ENCODE assay signal across 9 mouse cellular contexts in the genomic region with DNA sequence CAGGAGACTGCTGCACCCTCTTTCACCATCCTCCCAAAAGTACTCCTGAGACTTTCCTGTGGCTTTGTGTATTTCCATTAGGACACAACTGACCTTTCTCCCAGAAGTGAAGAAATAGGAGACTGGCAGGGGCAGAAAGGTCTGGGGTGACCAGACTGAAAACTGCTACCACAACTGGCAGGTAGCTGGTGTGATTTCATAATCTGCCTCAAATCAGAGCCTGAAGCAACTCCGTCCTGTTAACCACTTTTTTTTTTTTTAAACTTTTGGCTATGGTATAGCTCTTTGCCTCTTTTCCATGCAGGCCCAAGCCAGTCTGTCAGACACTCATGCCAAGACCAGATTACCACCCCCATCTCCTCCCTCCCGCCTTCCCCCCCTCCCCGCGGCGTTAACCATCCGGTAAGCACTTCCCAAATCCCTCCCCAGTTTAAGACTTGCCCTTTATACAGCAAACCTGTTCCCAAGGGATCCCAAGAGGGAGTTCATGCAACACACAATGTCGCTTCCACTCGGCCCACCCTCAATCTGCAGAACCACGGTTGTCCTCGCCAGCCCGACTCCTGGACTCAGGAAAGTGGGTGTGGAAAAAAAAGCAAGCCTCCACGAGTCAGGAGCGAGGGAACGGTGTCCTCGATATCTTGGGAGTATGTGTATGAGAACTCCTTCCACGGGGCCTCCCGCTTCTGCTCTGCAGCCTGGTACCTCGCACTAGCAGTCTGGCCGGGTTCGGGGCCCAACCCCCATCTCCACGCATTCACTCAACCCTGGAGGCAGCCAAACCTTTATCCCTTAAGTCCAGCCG. TPM values are rescaled to one million over a fixed set of nuclear protein-coding genes. Genes with fewer than 3 reads are reported as not detected.
DNase-seq lines count a peak whose midpoint lies in the region; ATAC-seq and TF ChIP-seq lines count a peak whose summit lies in the region.
"Had no signal": no experiment of that assay in that cellular context is flagged by ENCODE, and none has a peak within 500 bp of the region (broad histone marks: within the 10 kb centered on the region; RNA-seq: fewer than 3 reads in every experiment).

No protein-coding gene starts in this region.

- ATAC-seq in limb, embryonic 11.5 days (ENCODE audit: insufficient number of reproducible peaks, low FRiP score, low TSS enrichment, low read depth): peak; percentile 15; the same call in 1 of the 2 replicates
- ATAC-seq in neural tube, embryonic 14.5 days (ENCODE audit: low read depth): peak; percentile 44; the same call in 1 of the 2 replicates

- no peak overlapping the region for H3K27ac ChIP-seq in thymus, adult 2 months (ENCODE audit: control insufficient read depth, insufficient read depth, low read length)
- H3K27ac ChIP-seq in limb, embryonic 11.5 days (replicated peaks; ENCODE audit: low read depth, low read length): no peak overlapping the region
- H3K27ac ChIP-seq in neural tube, embryonic 14.5 days (ENCODE audit: low read depth, low read length): peak overlapping the region; percentile 69; the same call in 1 of the 2 replicates

- peak overlapping the region; percentile 86 for H3K4me3 ChIP-seq in thymus, adult 2 months (ENCODE audit: control insufficient read depth, insufficient read depth, low read length)
- H3K4me3 ChIP-seq in limb, embryonic 11.5 days (ENCODE audit: low read depth, low read length): peak overlapping the region; percentile 83
- H3K4me3 ChIP-seq in neural tube, embryonic 14.5 days (ENCODE audit: low read depth, low read length): peak overlapping the region; percentile 82

- H3K9ac ChIP-seq in limb, embryonic 11.5 days (ENCODE audit: low read length): peak overlapping the region; percentile 81
- H3K9ac ChIP-seq in neural tube, embryonic 14.5 days (replicated peaks; ENCODE audit: low read depth, low read length): peak overlapping the region; percentile 74

- TF ChIP-seq POLR2A in thymus, adult 2 months (IDR thresholded peaks at IDR 0.05; ENCODE audit: control insufficient read depth, extremely low read depth, insufficient read depth, low read length, poor library complexity): no peak

- H3K27me3 ChIP-seq in thymus, adult 2 months (ENCODE audit: control insufficient read depth, insufficient read depth, low read length): no peaks in the 10 kb centered on the region
- no peaks in the 10 kb centered on the region for H3K27me3 ChIP-seq in limb, embryonic 11.5 days (ENCODE audit: control insufficient read depth, insufficient read depth, low read length)
- H3K27me3 ChIP-seq in neural tube, embryonic 14.5 days (ENCODE audit: control insufficient read depth, insufficient read depth, low read length): no peaks in the 10 kb centered on the region

- H3K4me1 ChIP-seq in thymus, adult 2 months (replicated peaks; ENCODE audit: control insufficient read depth, insufficient read depth, low read length): peaks cover 21% of the 10 kb centered on the region
- peaks cover 16% of the 10 kb centered on the region for H3K4me1 ChIP-seq in limb, embryonic 11.5 days (ENCODE audit: control insufficient read depth, insufficient read depth, low read length)
- peaks cover 17% of the 10 kb centered on the region for H3K4me1 ChIP-seq in neural tube, embryonic 14.5 days (ENCODE audit: control insufficient read depth, insufficient read depth, low read length)

- no peaks in the 10 kb centered on the region for H3K9me3 ChIP-seq in limb, embryonic 11.5 days (ENCODE audit: control insufficient read depth, low read length)
- H3K9me3 ChIP-seq in neural tube, embryonic 14.5 days (ENCODE audit: control insufficient read depth, low read length): no peaks in the 10 kb centered on the region

- no peak for TF ChIP-seq CTCF in thymus, adult 2 months (IDR thresholded peaks at IDR 0.05; ENCODE audit: borderline replicate concordance, control insufficient read depth, extremely low read depth, insufficient read depth, low read length, poor library complexity)

- H3K36me3 ChIP-seq in thymus, adult 2 months (ENCODE audit: control insufficient read depth, insufficient read depth, low read length): peaks cover 17% of the 10 kb centered on the region
- H3K36me3 ChIP-seq in limb, embryonic 11.5 days (ENCODE audit: control insufficient read depth, insufficient read depth, low read length): peaks cover 3% of the 10 kb centered on the region; the same call in 1 of the 2 replicates
- peaks cover 9% of the 10 kb centered on the region for H3K36me3 ChIP-seq in neural tube, embryonic 14.5 days (ENCODE audit: control insufficient read depth, insufficient read depth, low read length)

- WGBS in thymus, adult 2 months: 6% methylated on average over 22 of the region's 22 CpGs
- WGBS in limb, embryonic 11.5 days: 1% methylated on average over 22 of the region's 22 CpGs
- WGBS in neural tube, embryonic 14.5 days: 3% methylated on average over 22 of the region's 22 CpGs

- peak; percentile 55 for DNase-seq in cerebellum, adult 11-12 months
- no peak for DNase-seq in cerebellum, adult 11 months
- no peak for DNase-seq in thymus, adult 2 months
- DNase-seq in thymus, postnatal 4 days: no peak
- peak; percentile 58 to 59 for DNase-seq in heart, postnatal 10 days
- no peak for DNase-seq in limb, embryonic 11.5 days (ENCODE audit: low spot score)
- DNase-seq in natural killer cell, adult 2 months (ENCODE audit: low spot score in 2 of 2): no peak

- peak overlapping the region; percentile 89 for H3K4me2 ChIP-seq in limb, embryonic 11.5 days (ENCODE audit: low read depth, severe bottlenecking)
- peak overlapping the region; percentile 65 for H3K4me2 ChIP-seq in neural tube, embryonic 14.5 days (ENCODE audit: low read depth, low read length)

- intact Hi-C loops in heart, postnatal 10 days (cut with DNase I): no loop called here

RNA-seq across cellular contexts. Expression of a gene that starts 0.9 kb away (rescaled TPM):
- polyA plus RNA-seq in thymus, adult 2 months (2012; rRNA removed): 66.8 and 74.6 TPM in 2 replicates
- total RNA-seq in heart, postnatal 10 days (2021): 10 to 100 TPM; 46.6 to 48.9 TPM
- 9.6 and 10.1 TPM in 2 replicates for polyA plus RNA-seq in limb, embryonic 11.5 days (2014; fragmentation: Nextera tagmentation; extraction: Ambion mirVana)
- polyA plus RNA-seq in neural tube, embryonic 14.5 days (2014; fragmentation: Nextera tagmentation; extraction: Ambion mirVana): 14.5 and 16.2 TPM in 2 replicates

RNA-seq across cellular contexts. Expression of a gene that starts 11.8 kb away (rescaled TPM):
- polyA plus RNA-seq in thymus, adult 2 months (2012; rRNA removed): not detected in 2 replicates
- not detected for total RNA-seq in heart, postnatal 10 days (2021)
- not detected in 2 replicates for polyA plus RNA-seq in limb, embryonic 11.5 days (2014; fragmentation: Nextera tagmentation; extraction: Ambion mirVana)
- not detected in 2 replicates for polyA plus RNA-seq in neural tube, embryonic 14.5 days (2014; fragmentation: Nextera tagmentation; extraction: Ambion mirVana)
- total RNA-seq: gastrocnemius, adult 8-10 months had no signal

RNA-seq across cellular contexts. Expression of a gene that starts 35.4 kb away (rescaled TPM):
- 1.1 and 1.2 TPM in 2 replicates for polyA plus RNA-seq in thymus, adult 2 months (2012; rRNA removed)
- total RNA-seq in heart, postnatal 10 days (2021): not detected
- 0.45 and 1.2 TPM in 2 replicates for polyA plus RNA-seq in limb, embryonic 11.5 days (2014; fragmentation: Nextera tagmentation; extraction: Ambion mirVana)
- not detected in 2 replicates for polyA plus RNA-seq in neural tube, embryonic 14.5 days (2014; fragmentation: Nextera tagmentation; extraction: Ambion mirVana)
- total RNA-seq: gastrocnemius, adult 8-10 months had no signal

RNA-seq across cellular contexts. Expression of a gene that starts 39.2 kb away (rescaled TPM):
- polyA plus RNA-seq in thymus, adult 2 months (2012; rRNA removed): not detected in 2 replicates
- 10 to 100 TPM; 15.6 to 18.0 TPM for total RNA-seq in heart, postnatal 10 days (2021)
- 0.75 and 0.80 TPM in 2 replicates for polyA plus RNA-seq in limb, embryonic 11.5 days (2014; fragmentation: Nextera tagmentation; extraction: Ambion mirVana)
- polyA plus RNA-seq in neural tube, embryonic 14.5 days (2014; fragmentation: Nextera tagmentation; extraction: Ambion mirVana): 0.37 and 0.76 TPM in 2 replicates

RNA-seq across cellular contexts. Expression of a gene that starts 39.9 kb away (rescaled TPM):
- 0.74 and 1.1 TPM in 2 replicates for polyA plus RNA-seq in thymus, adult 2 months (2012; rRNA removed)
- total RNA-seq in heart, postnatal 10 days (2021): 1 to 10 TPM; 4.0 to 5.3 TPM
- not detected in 2 replicates for polyA plus RNA-seq in limb, embryonic 11.5 days (2014; fragmentation: Nextera tagmentation; extraction: Ambion mirVana)
- polyA plus RNA-seq in neural tube, embryonic 14.5 days (2014; fragmentation: Nextera tagmentation; extraction: Ambion mirVana): not detected in 2 replicates

Comparison
In these comparisons a context has a peak if more than half of its experiments do, and no peak if none do; other contexts are left out.
1. DNase-seq: peak in cerebellum, adult 11-12 months (single experiment) and heart, postnatal 10 days (2 of 2); none in cerebellum, adult 11 months (single experiment), thymus, adult 2 months (single experiment), thymus, postnatal 4 days (single experiment), limb, embryonic 11.5 days (single experiment) and natural killer cell, adult 2 months (0 of 2).
2. Peak in every context shown above with its lines, with median percentiles within 50 percentile points of each other: H3K4me3 ChIP-seq.